Mouse (Mus musculus): ENCODE measurements around the gene Catsper3. TPM values are rescaled to one million over a fixed set of nuclear protein-coding genes. Genes with fewer than 3 reads are reported as not detected.

The Catsper3 gene
- total and polyA plus RNA-seq, 3 experiments, result not detected

GRCm38 (mm10) chr13:55847805-55848204 is 63.4 kb downstream of the Catsper3 start:
- Histone ChIP-seq H3K9me3 (replicated peaks; ENCODE audit: insufficient read depth, low read length) (no peaks in the 10 kb centered on the region), H3K27me3 (ENCODE audit: control insufficient read depth in 1 of 2, insufficient read depth in 2 of 2, low read length in 2 of 2) (no peaks in the 10 kb centered on the region), H3K4me1 (ENCODE audit: control insufficient read depth in 1 of 2, insufficient read depth in 2 of 2, low read length in 2 of 2) (no peaks in the 10 kb centered on the region), H3K9ac (ENCODE audit: control insufficient read depth, low read depth, low read length, poor library complexity, severe bottlenecking) (no peak overlapping the region), H3K27ac (ENCODE audit: control insufficient read depth, low read depth, low read length) (no peak overlapping the region), H3K4me3 (ENCODE audit: control insufficient read depth in 1 of 2, insufficient read depth in 1 of 2, low read depth in 2 of 2, low read length in 2 of 2) (no peak overlapping the region), H3K36me3 (ENCODE audit: control insufficient read depth in 1 of 2, insufficient read depth in 2 of 2, low read length in 2 of 2) (no peaks in the 10 kb centered on the region), H3K79me2 (ENCODE audit: control insufficient read depth, insufficient read depth, low read length, poor library complexity) (no peaks in the 10 kb centered on the region)
- TF ChIP-seq USF1 (IDR thresholded peaks at IDR 0.05; ENCODE audit: low read depth, low read length), result no peak
- no peak for TF ChIP-seq SIN3A (IDR thresholded peaks at IDR 0.05; ENCODE audit: low read length)
- DNase-seq (ENCODE audit: low read depth, low spot score), result no peak

- H3K79me2 ChIP-seq (ENCODE audit: control insufficient read depth, insufficient read depth, low read length, poor library complexity), result no peaks in the 10 kb centered on the region
- H3K36me3 ChIP-seq (ENCODE audit: control insufficient read depth in 1 of 2, insufficient read depth in 2 of 2, low read length in 2 of 2), result no peaks in the 10 kb centered on the region
- no peak overlapping the region for H3K27ac ChIP-seq (ENCODE audit: control insufficient read depth, low read depth, low read length)
- H3K9me3 ChIP-seq (replicated peaks; ENCODE audit: insufficient read depth, low read length), result no peaks in the 10 kb centered on the region
- TF ChIP-seq ZNF384 (IDR thresholded peaks at IDR 0.05; ENCODE audit: low read depth, low read length), result no peak
- TF ChIP-seq MEF2A (IDR thresholded peaks at IDR 0.05; ENCODE audit: extremely low read depth, insufficient replicate concordance, low read depth, low read length, poor library complexity, severe bottlenecking), result no peak
- TF ChIP-seq USF1 (IDR thresholded peaks at IDR 0.05; ENCODE audit: low read depth, low read length), result no peak
- TF ChIP-seq POLR2AphosphoS2 (IDR thresholded peaks at IDR 0.05; ENCODE audit: low read length), result no peak
- no peak for TF ChIP-seq SMC3 (IDR thresholded peaks at IDR 0.05; ENCODE audit: low read depth, low read length)
- TF ChIP-seq MXI1 (IDR thresholded peaks at IDR 0.05; ENCODE audit: low read depth, low read length), result no peak
- TF ChIP-seq ELF1 (IDR thresholded peaks at IDR 0.05; ENCODE audit: low read depth, low read length), result no peak
- TF ChIP-seq TCF12 (IDR thresholded peaks at IDR 0.05; ENCODE audit: low read depth, low read length), result no peak
- no peak for TF ChIP-seq ETS1 (IDR thresholded peaks at IDR 0.05; ENCODE audit: low read depth, low read length)
- no peak for TF ChIP-seq ZMIZ1 (IDR thresholded peaks at IDR 0.05; ENCODE audit: low read depth, low read length)
- TF ChIP-seq KAT2A (conservative IDR thresholded peaks at IDR 0.05; ENCODE audit: low read depth, low read length), result no peak
- no peak for TF ChIP-seq ZC3H11A (IDR thresholded peaks at IDR 0.05; ENCODE audit: low read depth, low read length)
- TF ChIP-seq TBP (IDR thresholded peaks at IDR 0.05; ENCODE audit: low read depth, low read length), result no peak
- no peak for TF ChIP-seq RCOR1 (IDR thresholded peaks at IDR 0.05; ENCODE audit: low read depth, low read length)
- no peak for TF ChIP-seq CHD2 (IDR thresholded peaks at IDR 0.05; ENCODE audit: low read length)
- TF ChIP-seq USF2 (IDR thresholded peaks at IDR 0.05; ENCODE audit: borderline replicate concordance in 1 of 2, insufficient read depth in 1 of 2, low read depth in 1 of 2, low read length in 2 of 2), result no peak
- no peak overlapping the region for H3K9ac ChIP-seq (ENCODE audit: control insufficient read depth, low read depth, low read length, poor library complexity, severe bottlenecking)
- no peaks in the 10 kb centered on the region for H3K27me3 ChIP-seq (ENCODE audit: control insufficient read depth in 1 of 2, insufficient read depth in 2 of 2, low read length in 2 of 2)
- no peak for DNase-seq (ENCODE audit: low read depth, low spot score)
- H3K4me1 ChIP-seq (ENCODE audit: control insufficient read depth in 1 of 2, insufficient read depth in 2 of 2, low read length in 2 of 2), result no peaks in the 10 kb centered on the region
- H3K4me3 ChIP-seq (ENCODE audit: control insufficient read depth in 1 of 2, insufficient read depth in 1 of 2, low read depth in 2 of 2, low read length in 2 of 2), result no peak overlapping the region
Measured at GRCm38 (mm10) chr13:55848604-55849190, 64.3 kb downstream of the Catsper3 start.

Data from MEL (cell line).